Mouse (Mus musculus) midbrain, postnatal 0 days (tissue): Measurements from ENCODE around the gene B230217C12Rik. TPM values are rescaled to one million over a fixed set of nuclear protein-coding genes. Genes with fewer than 3 reads are reported as not detected.

Source experiments
- ATAC-seq: fragments of 200-750 bp; cut with Nextera tagmentation; 2 replicates; pipeline ENCODE4 v1.8.0; 2017; ENCODE audit warnings: moderate number of reproducible peaks, mild to moderate bottlenecking, moderate TSS enrichment, moderate library complexity; ENCODE audit not compliant: low FRiP score
- DNase-seq: peaks from one replicate; pipeline ENCODE4 v3.0.0-alpha.2; 2015; ENCODE audit warnings: low spot score
- H3K27ac ChIP-seq: fragments of 300-500 bp; sonication (generic); 2 replicates; pipeline ENCODE4 v1.5.1; 2014; ENCODE audit warnings: low read depth, mild to moderate bottlenecking, low read length, mixed read lengths
- H3K27me3 ChIP-seq: fragments of 300-500 bp; sonication (generic); 2 replicates; pipeline ENCODE4 v1.6.1; 2014; ENCODE audit warnings: low read length, control low read depth, mixed read lengths; ENCODE audit not compliant: insufficient read depth
- H3K36me3 ChIP-seq: fragments of 300-500 bp; sonication (generic); 2 replicates; pipeline ENCODE4 v1.6.1; 2014; ENCODE audit warnings: low read length, control low read depth, mixed read lengths; ENCODE audit not compliant: insufficient read depth
- H3K4me1 ChIP-seq: fragments of 300-500 bp; sonication (generic); 2 replicates; pipeline ENCODE4 v1.6.1; 2014; ENCODE audit warnings: mild to moderate bottlenecking, control low read depth, antibody characterized with exemption, low read length, mixed read lengths; ENCODE audit not compliant: insufficient read depth
- H3K4me2 ChIP-seq: fragments of 300-500 bp; sonication (generic); 2 replicates; pipeline ENCODE4 v1.6.1; 2014; ENCODE audit warnings: low read depth, mild to moderate bottlenecking, low read length, mixed read lengths; ENCODE audit not compliant: poor library complexity, severe bottlenecking
- H3K4me3 ChIP-seq: fragments of 300-500 bp; sonication (generic); 2 replicates; pipeline ENCODE4 v1.5.1; 2014; ENCODE audit warnings: low read depth, mild to moderate bottlenecking, low read length, moderate library complexity
- H3K9ac ChIP-seq: fragments of 300-500 bp; sonication (generic); replicated peaks from 2 replicates; pipeline ENCODE4 v1.6.1; 2014; ENCODE audit warnings: mild to moderate bottlenecking, low read length, moderate library complexity, mixed read lengths; ENCODE audit not compliant: poor library complexity, severe bottlenecking
- H3K9me3 ChIP-seq: fragments of 300-500 bp; sonication (generic); 2 replicates; pipeline ENCODE4 v1.6.1; 2016; ENCODE audit warnings: low read length, control low read depth
- CTCF ChIP-seq: IDR thresholded peaks from 2 replicates; pipeline ENCODE4 v1.5.1; 2016; ENCODE audit warnings: antibody characterized with exemption, mild to moderate bottlenecking
- WGBS: fragments of 180-500 bp; shearing (Covaris S2); extraction: QIAGEN DNeasy Blood & Tissue Kit; methylation state at CpG from one replicate; pipeline ENCODE4 v1.1.7; 2014; 5-methylcytosine and 5-hydroxymethylcytosine counted together
- polyA plus RNA-seq: library from polyadenylated mRNA; unstranded; fragments of >200 nt; fragmentation: Nextera tagmentation; extraction: Ambion mirVana; gene quantifications from 2 replicates; pipeline ENCODE4 v1.2.1, GENCODE M21; 2015
- total RNA-seq: library from RNA; depleted of rRNA; stranded (reverse); fragments of >200 nt; gene quantifications from 2 replicates; pipeline ENCODE4 v1.2.3, GENCODE M21; 2014; rRNA removed

B230217C12Rik gene
- total and polyA plus RNA-seq, 2 experiments from 2014 or later: 38.2 to 43.6 TPM

DNA sequence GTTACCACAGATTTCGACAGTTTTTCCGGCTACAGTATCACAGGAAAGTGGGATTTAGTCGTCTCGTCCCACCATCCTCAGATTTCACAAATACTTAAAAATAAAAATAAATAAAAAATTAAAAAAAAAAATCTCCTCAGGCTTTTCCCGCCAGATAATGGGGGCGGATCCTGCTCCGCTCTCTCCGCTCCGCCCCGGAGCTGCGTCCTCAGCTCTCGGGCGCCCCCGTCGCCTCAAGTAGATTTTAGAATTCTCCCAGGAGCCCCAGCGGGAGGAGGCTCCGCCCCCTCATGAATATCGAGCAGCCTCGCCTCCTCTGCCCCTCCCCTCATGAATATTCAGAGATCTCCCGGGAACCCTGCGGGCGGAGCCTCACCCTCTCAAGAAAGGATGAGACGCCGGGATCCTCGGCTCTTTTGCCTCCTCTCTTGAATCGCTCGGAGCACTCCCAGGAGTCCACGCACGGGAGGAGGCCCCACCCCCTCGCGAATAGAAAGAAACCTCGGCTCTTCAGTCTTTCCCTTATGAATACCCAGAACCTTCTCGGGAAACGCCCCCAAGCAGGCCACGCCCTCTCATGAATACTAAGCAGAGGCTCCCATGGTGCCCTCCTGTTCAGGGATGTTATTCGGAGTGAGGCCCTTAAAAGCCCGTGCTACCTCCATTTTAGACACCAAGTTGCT lies 43.5 kb downstream of the B230217C12Rik start, which contains the start of gene Fbxo47:
Gene Fbxo47 (minus strand): TSS at position 237 of the 683 bp plus-strand sequence.
- Histone ChIP-seq H3K9me3 (no peaks in the 10 kb centered on the region), H3K9ac (peak within 1 kb of the TSS; percentile 59), H3K4me3 (peak within 1 kb of the TSS; percentile 56), H3K4me1 (no peaks in the 10 kb centered on the region), H3K27ac (peak within 1 kb of the TSS; percentile 87), H3K27me3 (no peaks in the 10 kb centered on the region), H3K4me2 (peak within 1 kb of the TSS; percentile 58), H3K36me3 (no peaks in the 10 kb centered on the region)
- ATAC-seq (peak; percentile 96), DNase-seq (peak; percentile 99)
- under 1% methylated on average over 37 of the region's 37 CpGs for WGBS
- TF ChIP-seq CTCF: peak; percentile 73

DNA sequence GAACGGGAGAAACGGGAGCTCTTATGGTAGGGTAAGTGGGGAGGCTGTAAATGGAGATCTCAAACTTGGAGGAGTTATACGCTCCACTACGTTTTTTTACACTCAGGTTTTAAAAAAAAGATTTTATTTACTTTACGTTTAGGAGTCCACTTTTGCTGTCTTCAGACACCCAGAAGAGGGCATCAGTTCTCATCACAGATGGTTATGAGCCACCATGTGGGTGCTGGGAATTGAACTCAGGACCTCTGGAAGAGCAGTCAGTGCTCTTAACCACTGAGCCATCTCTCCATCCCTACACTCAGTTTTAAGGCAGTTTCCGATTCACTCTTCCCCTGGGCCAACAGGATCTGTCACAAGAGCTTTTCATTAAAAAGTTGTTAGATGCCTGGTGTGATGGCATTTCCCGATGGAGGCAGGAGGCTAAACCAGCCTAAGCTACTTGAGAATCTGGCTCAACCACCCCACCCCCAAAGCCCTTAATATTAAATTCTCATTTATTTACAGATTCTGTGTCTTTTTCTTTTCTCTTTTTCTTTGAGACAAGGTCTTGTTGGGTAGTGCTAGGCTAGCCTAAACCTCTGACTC lies 44.1 kb downstream of the B230217C12Rik start:
- H3K4me3 ChIP-seq: peak overlapping the region; percentile 56
- no peak for ATAC-seq
- peak overlapping the region; percentile 48 for H3K4me2 ChIP-seq
- no peak for DNase-seq
- H3K36me3 ChIP-seq: no peaks in the 10 kb centered on the region
- peak overlapping the region; percentile 59; the same call in 1 of the 2 replicates for H3K9ac ChIP-seq
- peak; percentile 38 for TF ChIP-seq CTCF
- H3K27me3 ChIP-seq: no peaks in the 10 kb centered on the region
- no peaks in the 10 kb centered on the region for H3K9me3 ChIP-seq
- H3K4me1 ChIP-seq: no peaks in the 10 kb centered on the region
- peak overlapping the region; percentile 87 for H3K27ac ChIP-seq
- 21% methylated on average over 7 of the region's 7 CpGs for WGBS

DNA sequence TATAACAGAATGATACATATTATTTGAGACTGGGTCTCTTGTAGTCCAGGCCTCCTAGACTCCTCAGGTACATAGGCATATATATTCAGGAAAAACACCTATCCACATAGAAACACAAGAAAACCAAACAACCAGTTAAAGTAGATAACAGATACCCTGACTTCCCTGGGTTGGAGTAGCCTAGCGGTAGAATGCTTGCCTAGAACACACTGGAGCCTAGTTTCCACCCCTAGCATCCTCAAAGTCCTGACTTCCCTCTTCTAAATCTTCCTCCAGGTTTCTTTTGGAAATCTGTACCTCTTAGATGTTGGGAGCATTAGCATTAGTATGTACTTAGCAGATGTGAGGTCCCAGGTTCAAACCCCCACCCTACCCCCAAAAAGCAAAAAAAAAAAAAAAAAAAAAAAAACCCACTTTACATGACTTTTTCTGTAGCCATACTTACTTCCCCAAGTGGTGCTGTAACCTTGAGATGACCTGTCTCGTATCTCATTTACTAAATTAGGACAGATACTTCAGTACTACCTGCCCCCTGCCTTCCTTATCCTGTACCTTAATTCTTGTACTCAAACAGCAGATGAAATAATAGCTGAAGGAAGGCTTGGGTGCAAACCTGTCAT lies 44.8 kb downstream of the B230217C12Rik start:
- Histone ChIP-seq H3K36me3 (no peaks in the 10 kb centered on the region), H3K4me1 (no peaks in the 10 kb centered on the region), H3K9me3 (no peaks in the 10 kb centered on the region), H3K9ac (no peak overlapping the region), H3K4me3 (no peak overlapping the region), H3K27ac (no peak overlapping the region), H3K27me3 (no peaks in the 10 kb centered on the region), H3K4me2 (no peak overlapping the region)
- DNase-seq (no peak), ATAC-seq (no peak)
- 100% methylated on average over 2 of the region's 2 CpGs for WGBS
- TF ChIP-seq CTCF: no peak

DNA sequence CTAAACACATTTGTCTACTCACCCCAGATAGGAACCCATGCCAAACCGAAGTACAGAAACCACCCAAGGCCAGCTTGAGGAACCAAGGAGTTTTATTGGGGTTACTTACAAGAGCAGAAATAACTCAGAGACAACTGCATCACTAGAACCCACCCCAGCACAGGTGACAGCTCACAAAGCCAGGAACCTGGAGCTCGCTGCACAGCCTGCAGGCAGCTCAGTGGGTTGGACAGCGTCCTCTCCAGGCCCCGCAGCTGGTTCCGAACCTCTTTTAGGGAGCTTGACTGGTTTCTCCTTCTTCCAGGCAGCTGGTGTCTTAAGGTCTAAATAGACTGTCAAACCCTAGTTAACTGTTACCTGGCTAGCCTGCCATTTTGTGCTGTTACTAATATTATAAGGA lies 51.2 kb downstream of the B230217C12Rik start:
- H3K4me2 ChIP-seq: no peak overlapping the region
- no peak overlapping the region for H3K4me3 ChIP-seq
- TF ChIP-seq CTCF: no peak
- no peaks in the 10 kb centered on the region for H3K9me3 ChIP-seq
- no peak overlapping the region for H3K27ac ChIP-seq
- WGBS: 78% methylated on average over 5 of the region's 5 CpGs
- no peaks in the 10 kb centered on the region for H3K27me3 ChIP-seq
- DNase-seq (no peak), ATAC-seq (no peak)
- no peaks in the 10 kb centered on the region for H3K4me1 ChIP-seq
- H3K36me3 ChIP-seq: no peaks in the 10 kb centered on the region
- no peak overlapping the region for H3K9ac ChIP-seq

Other genes starting within 250 kb of the B230217C12Rik start
- gene Epop, start 211.1 kb upstream of the B230217C12Rik start, total RNA-seq: 5.0 and 8.4 TPM in 2 replicates
- gene Epop, start 211.1 kb upstream of the B230217C12Rik start, polyA plus RNA-seq: 1.5 and 1.6 TPM in 2 replicates
- 43.9 and 52.8 TPM in 2 replicates for gene Mllt6, start 177.4 kb upstream of the B230217C12Rik start, total RNA-seq
- 1.5 and 1.7 TPM in 2 replicates for gene Mllt6, start 177.4 kb upstream of the B230217C12Rik start, polyA plus RNA-seq
- gene Cisd3, start 155.0 kb upstream of the B230217C12Rik start, total RNA-seq: 13.3 and 27.0 TPM in 2 replicates
- gene Cisd3, start 155.0 kb upstream of the B230217C12Rik start, polyA plus RNA-seq: 41.5 and 45.1 TPM in 2 replicates
- 16.0 and 19.6 TPM in 2 replicates for gene Pcgf2, start 140.3 kb upstream of the B230217C12Rik start, total RNA-seq
- gene Pcgf2, start 140.3 kb upstream of the B230217C12Rik start, polyA plus RNA-seq: 14.2 and 16.7 TPM in 2 replicates
- 386 and 449 TPM in 2 replicates for gene Psmb3, start 137.4 kb upstream of the B230217C12Rik start, total RNA-seq
- gene Psmb3, start 137.4 kb upstream of the B230217C12Rik start, polyA plus RNA-seq: 473 and 491 TPM in 2 replicates
- gene Pip4k2b, start 96.1 kb upstream of the B230217C12Rik start, total RNA-seq: 149 and 166 TPM in 2 replicates
- gene Pip4k2b, start 96.1 kb upstream of the B230217C12Rik start, polyA plus RNA-seq: 4.1 and 5.2 TPM in 2 replicates
- gene Cwc25, start 74.2 kb upstream of the B230217C12Rik start, total RNA-seq: 11.8 and 16.0 TPM in 2 replicates
- gene Cwc25, start 74.2 kb upstream of the B230217C12Rik start, polyA plus RNA-seq: 12.0 TPM in 2 replicates
- gene 1700001P01Rik, start 64.9 kb upstream of the B230217C12Rik start, total RNA-seq: not detected in 2 replicates
- gene 1700001P01Rik, start 64.9 kb upstream of the B230217C12Rik start, polyA plus RNA-seq: 0.29 TPM in 1 of 2 replicates, not detected in the other
- 177 and 224 TPM in 2 replicates for gene Rpl23, start 58.3 kb upstream of the B230217C12Rik start, total RNA-seq
- 308 and 329 TPM in 2 replicates for gene Rpl23, start 58.3 kb upstream of the B230217C12Rik start, polyA plus RNA-seq
- gene Lasp1, start 41.8 kb upstream of the B230217C12Rik start, total RNA-seq: 206 and 216 TPM in 2 replicates
- 174 and 179 TPM in 2 replicates for gene Lasp1, start 41.8 kb upstream of the B230217C12Rik start, polyA plus RNA-seq
- gene Fbxo47, start 43.4 kb downstream of the B230217C12Rik start, total RNA-seq: 0.38 and 0.80 TPM in 2 replicates
- gene Fbxo47, start 43.4 kb downstream of the B230217C12Rik start, polyA plus RNA-seq: 0.33 and 0.88 TPM in 2 replicates
- gene Plxdc1, start 145.7 kb downstream of the B230217C12Rik start, total RNA-seq: 2.4 and 3.1 TPM in 2 replicates
- gene Plxdc1, start 145.7 kb downstream of the B230217C12Rik start, polyA plus RNA-seq: 4.9 and 5.6 TPM in 2 replicates
- gene Arl5c, start 155.4 kb downstream of the B230217C12Rik start, total RNA-seq: 1.1 and 2.9 TPM in 2 replicates
- 2.9 and 4.5 TPM in 2 replicates for gene Arl5c, start 155.4 kb downstream of the B230217C12Rik start, polyA plus RNA-seq
- gene Cacnb1, start 182.3 kb downstream of the B230217C12Rik start, total RNA-seq: 89.1 and 96.4 TPM in 2 replicates
- 61.1 and 63.2 TPM in 2 replicates for gene Cacnb1, start 182.3 kb downstream of the B230217C12Rik start, polyA plus RNA-seq
- 597 and 686 TPM in 2 replicates for gene Rpl19, start 185.9 kb downstream of the B230217C12Rik start, total RNA-seq
- 591 and 620 TPM in 2 replicates for gene Rpl19, start 185.9 kb downstream of the B230217C12Rik start, polyA plus RNA-seq
- gene Stac2, start 212.7 kb downstream of the B230217C12Rik start, total RNA-seq: 4.4 and 8.3 TPM in 2 replicates
- 3.5 and 4.1 TPM in 2 replicates for gene Stac2, start 212.7 kb downstream of the B230217C12Rik start, polyA plus RNA-seq